Mouse (Mus musculus): Measurements from ENCODE around the gene Ankle1. TPM values are rescaled to one million over a fixed set of nuclear protein-coding genes. Genes with fewer than 3 reads are reported as not detected.
"Not testable (repeated sequence)": the region's sequence is repeated elsewhere in the genome, so short reads cannot be mapped to it uniquely, and the experiment has no call there.

The Ankle1 gene
- polyA plus RNA-seq, 1 experiment from 2014 or later, result 16.3 TPM

DNA sequence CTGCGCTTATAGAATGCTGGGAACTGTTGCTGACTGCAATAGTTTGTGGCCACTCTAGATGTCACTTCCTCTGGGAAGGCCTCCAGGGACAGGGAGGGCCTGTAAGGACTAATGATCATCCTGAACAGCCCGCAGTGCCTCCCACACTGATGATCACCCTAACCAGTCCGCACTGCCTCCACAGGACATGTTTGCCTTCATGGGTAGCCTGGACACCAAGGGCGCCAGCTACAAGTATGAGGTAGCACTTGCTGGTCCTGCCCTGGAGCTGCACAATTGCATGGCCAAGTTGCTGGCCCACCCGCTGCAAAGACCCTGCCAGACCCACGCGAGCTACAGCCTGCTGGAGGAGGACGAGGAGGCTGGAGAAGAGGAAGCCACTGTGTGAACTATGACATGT is 1.8 kb upstream of the Ankle1 start:
- Histone ChIP-seq H3K36me3 (ENCODE audit: control insufficient read depth, insufficient read depth, low read length) (peaks cover under 1% of the 10 kb centered on the region; the same call in 1 of the 2 replicates), H3K27me3 (ENCODE audit: control insufficient read depth, insufficient read depth, low read length) (no peaks in the 10 kb centered on the region), H3K9me3 (ENCODE audit: control insufficient read depth, low read length) (no peaks in the 10 kb centered on the region), H3K4me3 (ENCODE audit: low read depth, low read length) (no peak overlapping the region), H3K4me1 (ENCODE audit: control insufficient read depth, insufficient read depth, low read length) (peaks cover 3% of the 10 kb centered on the region; the same call in 1 of the 2 replicates), H3K9ac (ENCODE audit: low read length) (no peak overlapping the region), H3K27ac (ENCODE audit: low read depth, low read length) (no peak overlapping the region), H3K4me2 (no peak overlapping the region)
- WGBS, result 89% methylated on average over 8 of the region's 8 CpGs
- ATAC-seq (ENCODE audit: low FRiP score), result no peak
- DNase-seq (ENCODE audit: low spot score, missing footprints), result no peak

DNA sequence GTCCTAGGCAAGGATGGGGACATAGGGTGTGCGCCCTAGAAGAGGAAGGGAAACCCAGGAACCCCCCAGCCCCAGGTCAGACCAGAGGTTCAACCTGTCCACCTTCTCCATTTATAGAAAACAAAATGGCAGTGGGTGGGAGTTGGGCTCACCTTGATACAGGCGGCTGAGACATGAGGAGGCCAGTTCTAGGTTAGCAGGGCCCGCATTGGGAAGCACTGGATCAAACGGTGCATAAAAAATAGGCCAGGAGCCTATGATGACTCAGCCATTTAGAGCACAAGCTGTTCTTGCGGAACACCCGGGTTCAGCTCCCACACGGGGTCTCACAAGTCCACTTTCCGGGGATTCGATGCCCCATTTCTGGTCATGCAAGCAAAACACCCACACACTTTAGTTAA is 859 bp upstream of the Ankle1 start:
- no peak for ATAC-seq (ENCODE audit: low FRiP score)
- H3K27ac ChIP-seq (ENCODE audit: low read depth, low read length), result no peak overlapping the region
- H3K9me3 ChIP-seq (ENCODE audit: control insufficient read depth, low read length), result no peaks in the 10 kb centered on the region
- H3K9ac ChIP-seq (ENCODE audit: low read length), result no peak overlapping the region
- H3K36me3 ChIP-seq (ENCODE audit: control insufficient read depth, insufficient read depth, low read length), result peaks cover 3% of the 10 kb centered on the region; the same call in 1 of the 2 replicates
- peak overlapping the region; percentile 95 for H3K4me2 ChIP-seq
- no peak overlapping the region for H3K4me3 ChIP-seq (ENCODE audit: low read depth, low read length)
- DNase-seq (ENCODE audit: low spot score, missing footprints), result no peak
- H3K27me3 ChIP-seq (ENCODE audit: control insufficient read depth, insufficient read depth, low read length), result no peaks in the 10 kb centered on the region
- WGBS, result 90% methylated on average over 9 of the region's 9 CpGs
- peaks cover 3% of the 10 kb centered on the region; the same call in 1 of the 2 replicates for H3K4me1 ChIP-seq (ENCODE audit: control insufficient read depth, insufficient read depth, low read length)

DNA sequence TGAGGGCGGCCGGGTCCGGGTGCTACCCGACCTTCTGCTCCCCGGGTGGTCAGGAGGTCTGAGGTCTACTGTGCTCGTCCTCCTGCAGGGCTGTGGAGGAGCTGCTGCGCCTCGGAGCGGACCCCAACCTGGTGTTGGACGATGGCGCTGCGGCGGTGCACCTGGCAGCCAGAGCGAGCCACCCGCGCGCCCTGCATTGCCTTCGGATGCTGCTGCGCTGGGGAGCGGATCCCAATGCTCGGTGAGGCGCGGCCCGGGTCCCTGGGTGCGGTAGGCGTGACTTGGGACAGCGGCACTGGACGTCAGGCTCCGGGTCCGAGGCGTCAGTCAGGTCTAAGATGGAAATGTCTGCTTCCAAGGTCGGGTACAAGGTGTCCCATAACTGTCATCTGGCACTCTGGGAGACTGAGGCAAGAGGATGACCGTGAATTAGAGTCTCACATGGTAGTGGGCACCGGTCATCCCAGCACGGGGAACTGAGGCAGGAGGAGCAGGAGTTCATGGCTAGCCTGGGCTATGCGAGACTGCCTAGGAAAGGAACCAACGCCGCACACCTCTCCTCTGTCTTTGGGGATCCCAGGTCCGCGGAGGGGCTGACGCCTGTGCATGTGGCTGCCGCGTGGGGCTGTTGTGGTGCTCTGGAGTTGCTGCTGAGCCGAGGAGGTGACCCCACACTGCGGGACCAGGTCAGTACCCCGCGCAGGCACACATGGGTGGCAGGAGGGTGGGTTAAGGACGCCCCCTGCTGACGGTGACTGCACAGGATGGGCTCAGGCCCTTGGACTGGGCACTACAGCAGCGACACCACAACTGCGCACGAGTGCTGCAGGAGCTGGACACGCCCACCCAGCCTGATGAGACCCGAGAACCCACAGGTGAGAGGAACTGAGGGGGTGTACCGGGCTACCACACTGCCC is 547 bp downstream of the Ankle1 start:
- peak; percentile 96 for DNase-seq (ENCODE audit: low spot score, missing footprints)
- ATAC-seq (ENCODE audit: low FRiP score), result peak; percentile 82
- no peaks in the 10 kb centered on the region for H3K27me3 ChIP-seq (ENCODE audit: control insufficient read depth, insufficient read depth, low read length)
- under 1% methylated on average over 55 of the region's 55 CpGs for WGBS
- peaks cover 3% of the 10 kb centered on the region; the same call in 1 of the 2 replicates for H3K36me3 ChIP-seq (ENCODE audit: control insufficient read depth, insufficient read depth, low read length)
- H3K9ac ChIP-seq (ENCODE audit: low read length), result peak overlapping the region; percentile 82
- H3K27ac ChIP-seq (ENCODE audit: low read depth, low read length), result peak overlapping the region; percentile 47
- peak overlapping the region; percentile 76 for H3K4me3 ChIP-seq (ENCODE audit: low read depth, low read length)
- H3K4me2 ChIP-seq, result peak overlapping the region; percentile 95
- no peaks in the 10 kb centered on the region for H3K9me3 ChIP-seq (ENCODE audit: control insufficient read depth, low read length)
- H3K4me1 ChIP-seq (ENCODE audit: control insufficient read depth, insufficient read depth, low read length), result peaks cover 3% of the 10 kb centered on the region; the same call in 1 of the 2 replicates

DNA sequence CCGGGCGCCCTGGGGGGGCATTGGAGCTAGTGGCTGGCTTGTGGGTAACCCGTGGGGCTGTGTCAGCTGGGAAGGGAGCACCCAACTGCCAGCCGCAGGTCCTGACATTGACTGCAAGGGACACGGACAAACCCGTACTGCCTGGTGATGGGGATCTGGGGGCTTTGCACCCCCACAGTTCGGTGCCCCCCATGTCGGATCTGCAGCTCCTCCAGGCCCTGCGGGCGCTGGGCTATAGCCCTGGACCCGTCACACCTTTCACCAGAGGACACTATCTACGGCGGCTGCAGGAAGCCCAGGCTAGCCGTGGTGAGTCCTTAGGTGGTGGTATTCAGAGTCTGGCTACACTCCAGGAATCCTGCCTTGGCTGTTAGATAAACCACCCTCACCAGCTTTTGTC is 1.6 kb downstream of the Ankle1 start:
- Histone ChIP-seq H3K4me3 (ENCODE audit: low read depth, low read length) (no peak overlapping the region), H3K27ac (ENCODE audit: low read depth, low read length) (no peak overlapping the region), H3K27me3 (ENCODE audit: control insufficient read depth, insufficient read depth, low read length) (no peaks in the 10 kb centered on the region), H3K9me3 (ENCODE audit: control insufficient read depth, low read length) (no peaks in the 10 kb centered on the region), H3K4me1 (ENCODE audit: control insufficient read depth, insufficient read depth, low read length) (peaks cover 3% of the 10 kb centered on the region; the same call in 1 of the 2 replicates), H3K36me3 (ENCODE audit: control insufficient read depth, insufficient read depth, low read length) (peaks cover 3% of the 10 kb centered on the region; the same call in 1 of the 2 replicates), H3K4me2 (no peak overlapping the region), H3K9ac (ENCODE audit: low read length) (no peak overlapping the region)
- ATAC-seq (ENCODE audit: low FRiP score), result no peak
- peak; percentile 67 for DNase-seq (ENCODE audit: low spot score, missing footprints)
- WGBS, result 93% methylated on average over 14 of the region's 14 CpGs

DNA sequence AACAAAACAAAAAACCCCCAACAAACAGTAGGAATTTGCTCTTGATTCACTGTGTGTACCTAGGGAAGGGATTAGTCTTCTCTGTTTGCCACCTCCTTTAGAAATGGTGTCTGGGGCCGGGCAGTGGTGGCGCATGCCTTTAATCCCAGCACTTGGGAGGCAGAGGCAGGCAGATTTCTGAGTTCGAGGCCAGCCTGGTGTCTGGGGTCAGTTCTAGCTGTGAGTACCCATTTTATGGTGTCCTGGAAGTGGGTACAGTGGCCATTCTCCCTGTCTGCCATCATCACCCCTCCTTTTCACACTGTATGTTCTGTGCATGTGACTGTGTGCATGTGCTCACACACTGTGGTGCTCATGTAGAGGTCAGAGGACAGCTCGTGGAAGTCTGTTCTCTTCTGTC is 2.4 kb downstream of the Ankle1 start:
- Histone ChIP-seq H3K27me3 (ENCODE audit: control insufficient read depth, insufficient read depth, low read length) (no peaks in the 10 kb centered on the region), H3K9ac (ENCODE audit: low read length) (no peak overlapping the region), H3K4me3 (ENCODE audit: low read depth, low read length) (no peak overlapping the region), H3K36me3 (ENCODE audit: control insufficient read depth, insufficient read depth, low read length) (peaks cover 3% of the 10 kb centered on the region; the same call in 1 of the 2 replicates), H3K9me3 (ENCODE audit: control insufficient read depth, low read length) (no peaks in the 10 kb centered on the region), H3K4me2 (no peak overlapping the region), H3K4me1 (ENCODE audit: control insufficient read depth, insufficient read depth, low read length) (peaks cover 3% of the 10 kb centered on the region; the same call in 1 of the 2 replicates), H3K27ac (ENCODE audit: low read depth, low read length) (no peak overlapping the region)
- DNase-seq (ENCODE audit: low spot score, missing footprints), result peak; percentile 57
- 87% methylated on average over 4 of the region's 4 CpGs for WGBS
- ATAC-seq (ENCODE audit: low FRiP score), result no peak

DNA sequence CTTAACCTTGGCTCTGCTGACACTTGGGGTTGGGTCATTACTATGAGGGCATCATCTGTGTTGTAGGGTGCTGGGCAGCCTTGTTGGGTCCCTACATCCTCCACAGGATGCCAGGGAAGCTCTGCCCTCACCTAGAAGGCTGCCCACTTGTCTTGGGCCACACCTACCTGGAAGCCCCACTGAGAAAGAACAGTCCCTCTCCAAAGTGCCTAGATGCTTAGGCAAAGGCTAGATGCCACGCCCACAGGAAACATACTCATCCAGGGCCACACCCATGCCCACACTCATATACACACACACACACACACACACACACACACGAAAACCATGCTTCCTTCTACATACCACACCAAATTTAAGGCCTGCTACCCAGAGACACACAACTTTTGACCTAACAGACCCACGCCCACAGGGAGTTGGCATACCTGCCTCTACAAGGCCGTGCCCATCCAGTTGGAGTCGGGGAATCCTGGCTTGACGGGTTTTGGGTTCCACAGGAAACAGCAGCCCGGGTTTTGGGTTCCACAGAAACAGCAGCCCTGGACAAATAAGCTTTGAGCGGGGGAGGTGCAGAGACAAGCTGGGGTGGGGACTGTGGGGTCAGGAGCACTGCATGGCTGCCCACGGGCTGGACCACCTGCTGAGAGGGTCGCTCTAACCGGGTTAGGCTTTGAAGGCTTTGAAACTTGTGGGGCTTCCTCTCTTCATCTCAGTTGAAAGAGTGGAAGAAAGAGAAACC is 5.9 kb downstream of the Ankle1 start:
- Histone ChIP-seq H3K9ac (ENCODE audit: low read length) (no peak overlapping the region), H3K9me3 (ENCODE audit: control insufficient read depth, low read length) (no peaks in the 10 kb centered on the region), H3K36me3 (ENCODE audit: control insufficient read depth, insufficient read depth, low read length) (peaks cover 3% of the 10 kb centered on the region; the same call in 1 of the 2 replicates), H3K27me3 (ENCODE audit: control insufficient read depth, insufficient read depth, low read length) (no peaks in the 10 kb centered on the region), H3K27ac (ENCODE audit: low read depth, low read length) (no peak overlapping the region), H3K4me3 (ENCODE audit: low read depth, low read length) (no peak overlapping the region), H3K4me2 (no peak overlapping the region), H3K4me1 (ENCODE audit: control insufficient read depth, insufficient read depth, low read length) (no peaks in the 10 kb centered on the region; the same call in 1 of the 2 replicates)
- DNase-seq (ENCODE audit: low spot score, missing footprints) (peak; percentile 81), ATAC-seq (ENCODE audit: low FRiP score) (peak; percentile 23; the same call in 1 of the 2 replicates)
- WGBS, result 42% methylated on average over 11 of the region's 11 CpGs

DNA sequence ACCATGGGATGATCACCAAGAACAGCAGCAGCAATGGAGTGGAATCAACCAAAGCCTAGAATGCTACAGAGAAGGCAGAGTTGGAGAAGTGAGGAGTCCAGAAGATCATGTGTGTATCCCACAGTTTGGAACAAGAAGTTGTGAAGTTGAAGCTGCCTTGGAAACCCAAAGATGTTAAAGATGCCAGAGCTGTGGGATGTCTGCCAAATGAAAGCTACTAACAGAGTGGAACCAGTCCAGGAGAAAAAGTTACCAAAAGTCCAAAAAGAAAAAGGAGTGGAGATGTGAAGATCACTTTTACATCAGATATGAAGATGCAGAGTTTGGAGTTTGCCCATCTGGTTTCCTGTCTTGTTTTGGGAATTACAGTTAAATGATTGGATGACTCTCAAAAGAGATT is 16.3 kb downstream of the Ankle1 start:
- no peaks in the 10 kb centered on the region for H3K36me3 ChIP-seq (ENCODE audit: control insufficient read depth, insufficient read depth, low read length)
- H3K4me2 ChIP-seq, result no peak overlapping the region
- H3K27me3 ChIP-seq (ENCODE audit: control insufficient read depth, insufficient read depth, low read length), result no peaks in the 10 kb centered on the region
- DNase-seq (ENCODE audit: low spot score, missing footprints) (no peak), ATAC-seq (ENCODE audit: low FRiP score) (no peak)
- H3K4me1 ChIP-seq (ENCODE audit: control insufficient read depth, insufficient read depth, low read length), result no peaks in the 10 kb centered on the region
- no peak overlapping the region for H3K27ac ChIP-seq (ENCODE audit: low read depth, low read length)
- no peak overlapping the region for H3K4me3 ChIP-seq (ENCODE audit: low read depth, low read length)
- no peaks in the 10 kb centered on the region for H3K9me3 ChIP-seq (ENCODE audit: control insufficient read depth, low read length)
- no peak overlapping the region for H3K9ac ChIP-seq (ENCODE audit: low read length)

DNA sequence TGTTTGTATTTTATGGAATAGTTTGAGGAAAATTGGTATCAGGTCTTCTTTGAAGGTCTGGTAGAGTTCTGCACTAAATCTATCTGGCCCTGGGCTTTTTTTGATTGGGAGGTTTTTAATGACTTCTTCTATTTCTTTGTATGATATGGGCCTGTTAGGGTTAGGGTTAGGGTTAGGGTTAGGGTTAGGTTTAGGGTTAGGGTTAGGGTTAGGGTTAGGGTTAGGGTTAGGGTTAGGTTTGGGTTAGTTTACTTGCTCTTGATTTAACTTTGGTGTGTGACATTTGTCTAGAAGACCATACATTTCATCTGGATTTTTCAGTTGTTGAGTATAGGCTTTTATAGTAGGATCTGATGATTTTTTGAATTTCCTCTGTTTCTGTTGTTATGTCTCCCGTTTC is 27.1 kb downstream of the Ankle1 start:
- H3K27ac ChIP-seq (ENCODE audit: low read depth, low read length); H3K36me3 ChIP-seq (ENCODE audit: control insufficient read depth, insufficient read depth, low read length); H3K9me3 ChIP-seq (ENCODE audit: control insufficient read depth, low read length); H3K4me2 ChIP-seq; H3K9ac ChIP-seq (ENCODE audit: low read length); H3K27me3 ChIP-seq (ENCODE audit: control insufficient read depth, insufficient read depth, low read length); DNase-seq (ENCODE audit: low spot score, missing footprints); H3K4me3 ChIP-seq (ENCODE audit: low read depth, low read length); H3K4me1 ChIP-seq (ENCODE audit: control insufficient read depth, insufficient read depth, low read length); ATAC-seq (ENCODE audit: low FRiP score): not testable (repeated sequence)
- 82% methylated on average over 1 of the region's 1 CpGs for WGBS

DNA sequence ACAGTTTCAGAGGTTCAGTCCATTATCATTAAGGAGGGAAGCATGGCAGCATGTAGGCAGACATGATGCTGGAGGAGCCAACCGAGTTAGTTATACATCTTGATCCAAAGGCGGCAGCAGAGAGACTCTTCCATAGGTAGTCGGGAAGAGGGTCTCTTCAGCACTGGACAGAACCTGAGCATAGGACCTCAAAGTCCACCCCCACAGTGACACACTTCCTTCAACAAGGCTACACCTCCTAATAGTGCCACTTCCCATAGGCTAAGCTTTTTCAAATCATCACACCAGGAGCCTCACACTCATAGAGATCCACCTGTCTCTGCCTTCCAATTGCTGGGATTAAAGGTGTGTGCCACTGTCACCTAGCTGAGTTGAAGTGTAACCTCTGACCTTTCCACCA is 31.2 kb downstream of the Ankle1 start:
- no peak overlapping the region for H3K9ac ChIP-seq (ENCODE audit: low read length)
- H3K4me1 ChIP-seq (ENCODE audit: control insufficient read depth, insufficient read depth, low read length), result no peaks in the 10 kb centered on the region
- no peaks in the 10 kb centered on the region for H3K9me3 ChIP-seq (ENCODE audit: control insufficient read depth, low read length)
- DNase-seq (ENCODE audit: low spot score, missing footprints) (no peak), ATAC-seq (ENCODE audit: low FRiP score) (no peak)
- H3K36me3 ChIP-seq (ENCODE audit: control insufficient read depth, insufficient read depth, low read length), result no peaks in the 10 kb centered on the region
- WGBS, result 51% methylated on average over 3 of the region's 3 CpGs
- no peak overlapping the region for H3K27ac ChIP-seq (ENCODE audit: low read depth, low read length)
- H3K27me3 ChIP-seq (ENCODE audit: control insufficient read depth, insufficient read depth, low read length), result 0 out of 2 replicates have a peak, but pooled peaks cover 2% of the 10 kb centered on the region
- no peak overlapping the region for H3K4me3 ChIP-seq (ENCODE audit: low read depth, low read length)
- no peak overlapping the region for H3K4me2 ChIP-seq
